In the genomic region with DNA sequence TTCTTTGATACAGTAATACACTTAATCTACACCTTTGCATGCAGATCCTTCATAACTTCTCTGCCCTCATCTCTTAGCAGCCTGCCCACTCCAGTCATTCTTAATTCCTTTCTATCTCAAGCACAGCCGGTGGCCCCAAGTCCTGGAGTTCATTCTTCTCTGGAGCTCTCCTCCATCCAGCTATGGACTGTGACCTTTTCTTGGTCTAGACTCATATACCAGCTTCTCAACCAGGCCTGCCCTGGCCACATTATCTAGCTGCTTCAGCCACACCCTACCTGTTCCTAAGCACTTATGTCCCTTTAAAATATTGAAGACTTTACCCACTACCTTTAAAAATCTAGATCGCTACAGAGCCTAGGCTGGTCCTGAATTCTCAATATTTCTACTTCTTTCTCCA, we compare ENCODE assay signal across 33 mouse cellular contexts.
"Had no signal": no experiment of that assay in that cellular context is flagged by ENCODE, and none has a peak within 500 bp of the region (broad histone marks: within the 10 kb centered on the region; RNA-seq: fewer than 3 reads in every experiment).

No protein-coding gene starts in this region.

- H3K4me3 ChIP-seq: heart, embryonic 10.5 days; heart, embryonic 12.5 days; heart, embryonic 13.5 days; heart, embryonic 15.5 days; hindbrain, embryonic 10.5 days; hindbrain, embryonic 12.5 days; hindbrain, embryonic 13.5 days; hindbrain, embryonic 15.5 days; kidney, embryonic 15.5 days; layer of hippocampus, adult 2 months; left cerebral cortex, adult 2 months had no signal

- H3K27ac ChIP-seq: heart, embryonic 10.5 days; heart, embryonic 13.5 days; heart, embryonic 15.5 days; hindbrain, embryonic 10.5 days; hindbrain, embryonic 12.5 days; hindbrain, embryonic 13.5 days; hindbrain, embryonic 14.5 days; hindbrain, embryonic 15.5 days; hindbrain, postnatal 0 days; kidney, embryonic 15.5 days; kidney, postnatal 0 days; layer of hippocampus, adult 2 months; left cerebral cortex, adult 2 months had no signal

- H3K4me2 ChIP-seq: heart, embryonic 11.5 days; heart, embryonic 12.5 days; heart, embryonic 13.5 days; heart, embryonic 15.5 days; hindbrain, embryonic 12.5 days; hindbrain, embryonic 13.5 days; hindbrain, embryonic 14.5 days; hindbrain, embryonic 15.5 days; kidney, embryonic 15.5 days had no signal

- H3K9ac ChIP-seq: heart, embryonic 12.5 days; heart, embryonic 13.5 days; heart, embryonic 15.5 days; hindbrain, embryonic 12.5 days; hindbrain, embryonic 13.5 days; hindbrain, embryonic 14.5 days; hindbrain, embryonic 15.5 days; kidney, embryonic 15.5 days had no signal

- ATAC-seq: hindbrain, embryonic 16.5 days; hindbrain, postnatal 0 days; inflammation-experienced regulatory T-cells, adult 6 months had no signal

- H3K36me3 ChIP-seq: heart, embryonic 10.5 days; heart, embryonic 12.5 days; heart, embryonic 13.5 days; heart, embryonic 15.5 days; hindbrain, embryonic 10.5 days; hindbrain, embryonic 12.5 days; hindbrain, embryonic 13.5 days; hindbrain, embryonic 15.5 days; kidney, embryonic 15.5 days had no signal

- H3K4me1 ChIP-seq: heart, embryonic 10.5 days; hindbrain, embryonic 10.5 days; hindbrain, embryonic 12.5 days; hindbrain, embryonic 13.5 days; hindbrain, embryonic 15.5 days; kidney, embryonic 15.5 days had no signal

- DNase-seq: heart, postnatal 10 days; heart, postnatal 14 days; heart, postnatal 36 days; heart, postnatal 4 days; kidney, adult 11 months; kidney, adult 18-20 months; kidney, adult 2 months; kidney, adult 8-10 months; kidney, adult 9 months; kidney, postnatal 10 days; kidney, postnatal 14 days; kidney, postnatal 25 days; kidney, postnatal 36 days; kidney, postnatal 4 days; layer of hippocampus, adult 9-11 months; layer of hippocampus, postnatal 36 days had no signal

- H3K27me3 ChIP-seq: heart, embryonic 12.5 days; heart, embryonic 13.5 days; heart, embryonic 15.5 days; hindbrain, embryonic 12.5 days; hindbrain, embryonic 13.5 days; hindbrain, embryonic 15.5 days; kidney, embryonic 15.5 days had no signal

- H3K9me3 ChIP-seq: heart, embryonic 10.5 days; heart, embryonic 12.5 days; heart, embryonic 13.5 days; heart, embryonic 15.5 days; hindbrain, embryonic 10.5 days; hindbrain, embryonic 12.5 days; hindbrain, embryonic 13.5 days; hindbrain, embryonic 15.5 days; kidney, embryonic 15.5 days had no signal
